Mouse (Mus musculus) heart, embryonic 11.5 days (tissue): ENCODE measurements around the gene Fnbp4. TPM values are rescaled to one million over a fixed set of nuclear protein-coding genes. Genes with fewer than 3 reads are reported as not detected.

Source experiments
- ATAC-seq: fragments of 200-750 bp; cut with Nextera tagmentation; replicated peaks from 2 replicates; pipeline ENCODE4 v1.8.0; 2017; ENCODE audit warnings: moderate library complexity; ENCODE audit not compliant: insufficient number of reproducible peaks, low FRiP score, low TSS enrichment
- H3K27ac ChIP-seq: fragments of 300-500 bp; sonication (generic); 2 replicates; pipeline ENCODE4 v1.5.1; 2014; ENCODE audit warnings: mild to moderate bottlenecking, low read depth, low read length
- H3K27me3 ChIP-seq: fragments of 300-500 bp; sonication (generic); 2 replicates; pipeline ENCODE4 v1.6.1; 2014; ENCODE audit warnings: mild to moderate bottlenecking, low read length, mixed read lengths; ENCODE audit not compliant: control insufficient read depth, insufficient read depth
- H3K36me3 ChIP-seq: fragments of 300-500 bp; sonication (generic); 2 replicates; pipeline ENCODE4 v1.6.1; 2014; ENCODE audit warnings: mild to moderate bottlenecking, low read length, moderate library complexity, mixed read lengths; ENCODE audit not compliant: control insufficient read depth, insufficient read depth
- H3K4me1 ChIP-seq: fragments of 300-500 bp; sonication (generic); 2 replicates; pipeline ENCODE4 v1.6.1; 2014; ENCODE audit warnings: low read length; ENCODE audit not compliant: control insufficient read depth, insufficient read depth
- H3K4me2 ChIP-seq: fragments of 300-500 bp; sonication (generic); 2 replicates; pipeline ENCODE4 v1.6.1; 2014; ENCODE audit warnings: mild to moderate bottlenecking, moderate library complexity
- H3K4me3 ChIP-seq: fragments of 300-500 bp; sonication (generic); 2 replicates; pipeline ENCODE4 v1.5.1; 2014; ENCODE audit warnings: low read depth, low read length
- H3K9ac ChIP-seq: fragments of 300-500 bp; sonication (generic); 2 replicates; pipeline ENCODE4 v1.6.1; 2014; ENCODE audit warnings: mild to moderate bottlenecking, low read depth, low read length, moderate library complexity
- H3K9me3 ChIP-seq: fragments of 300-500 bp; sonication (generic); replicated peaks from 2 replicates; pipeline ENCODE4 v1.6.1; 2016; ENCODE audit warnings: low read length; ENCODE audit not compliant: control insufficient read depth
- WGBS: fragments of 180-500 bp; shearing (Covaris S2); extraction: QIAGEN DNeasy Blood & Tissue Kit; methylation state at CpG from one replicate; pipeline ENCODE4 v1.1.7; 2014; ENCODE audit not compliant: insufficient replicate concordance; 5-methylcytosine and 5-hydroxymethylcytosine counted together
- polyA plus RNA-seq: library from polyadenylated mRNA; unstranded; fragments of >200 nt; fragmentation: Nextera tagmentation; extraction: Ambion mirVana; gene quantifications from 2 replicates; pipeline ENCODE4 v1.2.1, GENCODE M21; 2014

The Fnbp4 gene
- polyA plus RNA-seq, 1 experiment from 2014 or later, result 62.3 TPM

GRCm38 (mm10) chr2:90828739-90829138, 83.6 kb downstream of the Fnbp4 start:
- Histone ChIP-seq H3K27me3 (no peaks in the 10 kb centered on the region), H3K9ac (no peak overlapping the region), H3K27ac (no peak overlapping the region), H3K36me3 (no peaks in the 10 kb centered on the region), H3K4me1 (no peaks in the 10 kb centered on the region), H3K9me3 (no peaks in the 10 kb centered on the region), H3K4me3 (no peak overlapping the region), H3K4me2 (no peak overlapping the region)
- no peak for ATAC-seq
- WGBS, result 59% methylated on average over 7 of the region's 7 CpGs

Other genes with a start within 250 kb of the Fnbp4 start
- 1.6 and 1.7 TPM in 2 replicates for gene Ptprj, start 164.7 kb upstream of the Fnbp4 start, polyA plus RNA-seq
- 35.6 and 36.4 TPM in 2 replicates for gene Nup160, start 68.2 kb upstream of the Fnbp4 start, polyA plus RNA-seq
- gene Agbl2, start 37.4 kb downstream of the Fnbp4 start, polyA plus RNA-seq, result 1.1 and 1.2 TPM in 2 replicates
- 262 and 263 TPM in 2 replicates for gene Mtch2, start 101.8 kb downstream of the Fnbp4 start, polyA plus RNA-seq
- gene C1qtnf4, start 140.5 kb downstream of the Fnbp4 start, polyA plus RNA-seq, result 15.7 and 16.2 TPM in 2 replicates
- 26.2 and 31.5 TPM in 2 replicates for gene Kbtbd4, start 159.4 kb downstream of the Fnbp4 start, polyA plus RNA-seq
- gene Ndufs3, start 159.5 kb downstream of the Fnbp4 start, polyA plus RNA-seq, result 331 and 358 TPM in 2 replicates
- gene Celf1, start 195.0 kb downstream of the Fnbp4 start, polyA plus RNA-seq, result 78.7 and 95.7 TPM in 2 replicates